Mouse (Mus musculus) hindlimb bud, embryonic 11.5 days (tissue): ENCODE measurements around the gene Ampd2.

Experiments used
- DNase-seq: peaks from one replicate; pipeline ENCODE4 v3.0.0-alpha.2; 2012; ENCODE audit warnings: low read depth, low spot score; ENCODE audit errors: extremely low spot score

Gene Ampd2

GRCm38 (mm10) chr3:108096226-108096625 is 9.8 kb upstream of the Ampd2 start:
- DNase-seq: no peak

GRCm38 (mm10) chr3:108094976-108095760 is 8.7 kb upstream of the Ampd2 start:
- no peak for DNase-seq

GRCm38 (mm10) chr3:108094146-108094545 is 7.7 kb upstream of the Ampd2 start:
- no peak for DNase-seq

- no peak for DNase-seq
These were observed 6.9 kb upstream of the Ampd2 start for GRCm38 (mm10) chr3:108093306-108093705.

GRCm38 (mm10) chr3:108092536-108093115 is 6.2 kb upstream of the Ampd2 start, which contains the start of gene Gnat2:
Gene Gnat2, plus strand, starts transcription at chr3:108092789.
- no peak for DNase-seq

GRCm38 (mm10) chr3:108092030-108092429 is 5.6 kb upstream of the Ampd2 start:
- DNase-seq: no peak

- no peak for DNase-seq
These were observed 4.1 kb upstream of the Ampd2 start for GRCm38 (mm10) chr3:108090561-108090960.

- no peak for DNase-seq
These were observed 3.5 kb upstream of the Ampd2 start for GRCm38 (mm10) chr3:108089916-108090315.

- no peak for DNase-seq
These were observed 2.5 kb upstream of the Ampd2 start for GRCm38 (mm10) chr3:108088842-108089380.

- no peak for DNase-seq
These were observed 878 bp upstream of the Ampd2 start for GRCm38 (mm10) chr3:108087329-108087728.

- no peak for DNase-seq
These were observed 556 bp downstream of the Ampd2 start for GRCm38 (mm10) chr3:108085721-108086469.

GRCm38 (mm10) chr3:108085281-108085720 is 1.1 kb downstream of the Ampd2 start:
- peak; percentile 56 for DNase-seq

- no peak for DNase-seq
These were observed 1.6 kb downstream of the Ampd2 start for GRCm38 (mm10) chr3:108084767-108085270.

- DNase-seq: no peak
These were observed 2.5 kb downstream of the Ampd2 start for GRCm38 (mm10) chr3:108083904-108084407.

- DNase-seq: no peak
These were observed 3.3 kb downstream of the Ampd2 start for GRCm38 (mm10) chr3:108083161-108083560.

- DNase-seq: no peak
These were observed 4.1 kb downstream of the Ampd2 start for GRCm38 (mm10) chr3:108082251-108082875.

GRCm38 (mm10) chr3:108081681-108082080 is 4.8 kb downstream of the Ampd2 start:
- DNase-seq: no peak

GRCm38 (mm10) chr3:108076836-108077235 is 9.6 kb downstream of the Ampd2 start:
- no peak for DNase-seq

GRCm38 (mm10) chr3:108072983-108073569 is 13.4 kb downstream of the Ampd2 start:
- no peak for DNase-seq
